Mouse (Mus musculus) T-cell, adult 2 months (primary cell): ENCODE measurements around the gene Emx1.

Source experiments
- DNase-seq: peaks from one replicate; pipeline ENCODE4 v3.0.0; 2022; ENCODE audit warnings: low spot score

Gene Emx1

GRCm38 (mm10) chr6:85189911-85190591, 2.8 kb downstream of the Emx1 start:
- DNase-seq = no peak

GRCm38 (mm10) chr6:85190671-85191070, 3.4 kb downstream of the Emx1 start:
- no peak for DNase-seq

- DNase-seq = no peak
Measured at GRCm38 (mm10) chr6:85191751-85192440, 4.7 kb downstream of the Emx1 start.

- no peak for DNase-seq
Measured at GRCm38 (mm10) chr6:85193381-85194318, 6.4 kb downstream of the Emx1 start.

- no peak for DNase-seq
Measured at GRCm38 (mm10) chr6:85197951-85198350, 10.7 kb downstream of the Emx1 start.

- no peak for DNase-seq
Measured at GRCm38 (mm10) chr6:85206182-85206938, 19.1 kb downstream of the Emx1 start.

GRCm38 (mm10) chr6:85206939-85207285, 19.7 kb downstream of the Emx1 start:
- no peak for DNase-seq

GRCm38 (mm10) chr6:85207345-85207744, 20.1 kb downstream of the Emx1 start:
- DNase-seq = no peak

- DNase-seq = no peak
Measured at GRCm38 (mm10) chr6:85209226-85209967, 22.2 kb downstream of the Emx1 start.

- DNase-seq = no peak
Measured at GRCm38 (mm10) chr6:85210686-85211085, 23.4 kb downstream of the Emx1 start.

- DNase-seq = no peak
Measured at GRCm38 (mm10) chr6:85218251-85218650, 31.0 kb downstream of the Emx1 start.

- DNase-seq = no peak
Measured at GRCm38 (mm10) chr6:85218684-85219445, 31.6 kb downstream of the Emx1 start.

- DNase-seq = no peak
Measured at GRCm38 (mm10) chr6:85219706-85220105, 32.5 kb downstream of the Emx1 start.

GRCm38 (mm10) chr6:85220917-85221316, 33.7 kb downstream of the Emx1 start:
- DNase-seq = no peak

GRCm38 (mm10) chr6:85222551-85222950, 35.3 kb downstream of the Emx1 start:
- no peak for DNase-seq

- no peak for DNase-seq
Measured at GRCm38 (mm10) chr6:85223498-85224150, 36.4 kb downstream of the Emx1 start.

- no peak for DNase-seq
Measured at GRCm38 (mm10) chr6:85224442-85224891, 37.2 kb downstream of the Emx1 start.

- no peak for DNase-seq
Measured at GRCm38 (mm10) chr6:85226570-85226969, 39.3 kb downstream of the Emx1 start.

- DNase-seq = no peak
Measured at GRCm38 (mm10) chr6:85227520-85227919, 40.3 kb downstream of the Emx1 start.

GRCm38 (mm10) chr6:85230762-85231161, 43.5 kb downstream of the Emx1 start:
- no peak for DNase-seq
